Mouse (Mus musculus): ENCODE measurements around the gene Grm4. TPM values are rescaled to one million over a fixed set of nuclear protein-coding genes. Genes with fewer than 3 reads are reported as not detected.

Gene Grm4
- polyA plus RNA-seq, 1 experiment from 2014 or later, result 0.69 TPM

GRCm38 (mm10) chr17:27552215-27553201, 31.3 kb upstream of the Grm4 start:
- no peak for DNase-seq (ENCODE audit: low spot score)

GRCm38 (mm10) chr17:27551393-27551940, 30.3 kb upstream of the Grm4 start:
- DNase-seq (ENCODE audit: low spot score), result no peak

- DNase-seq (ENCODE audit: low spot score), result no peak
These were observed 28.0 kb upstream of the Grm4 start for GRCm38 (mm10) chr17:27549234-27549633.

GRCm38 (mm10) chr17:27547253-27547868, 26.2 kb upstream of the Grm4 start:
- no peak for DNase-seq (ENCODE audit: low spot score)

GRCm38 (mm10) chr17:27546574-27547085, 25.4 kb upstream of the Grm4 start:
- DNase-seq (ENCODE audit: low spot score), result no peak

- no peak for DNase-seq (ENCODE audit: low spot score)
These were observed 24.8 kb upstream of the Grm4 start for GRCm38 (mm10) chr17:27545991-27546390.

GRCm38 (mm10) chr17:27544551-27544950, 23.3 kb upstream of the Grm4 start:
- no peak for DNase-seq (ENCODE audit: low spot score)

GRCm38 (mm10) chr17:27541984-27542383, 20.8 kb upstream of the Grm4 start:
- no peak for DNase-seq (ENCODE audit: low spot score)

- DNase-seq (ENCODE audit: low spot score), result no peak
These were observed 20.1 kb upstream of the Grm4 start for GRCm38 (mm10) chr17:27541261-27541660.

GRCm38 (mm10) chr17:27534718-27535117, 13.5 kb upstream of the Grm4 start:
- peak; percentile 89 for DNase-seq (ENCODE audit: low spot score)

- no peak for DNase-seq (ENCODE audit: low spot score)
These were observed 12.2 kb upstream of the Grm4 start for GRCm38 (mm10) chr17:27533354-27533753.

GRCm38 (mm10) chr17:27532095-27532494, 10.9 kb upstream of the Grm4 start:
- DNase-seq (ENCODE audit: low spot score), result no peak

GRCm38 (mm10) chr17:27528767-27529166, 7.6 kb upstream of the Grm4 start:
- no peak for DNase-seq (ENCODE audit: low spot score)

GRCm38 (mm10) chr17:27528030-27528429, 6.8 kb upstream of the Grm4 start:
- DNase-seq (ENCODE audit: low spot score), result no peak

- no peak for DNase-seq (ENCODE audit: low spot score)
These were observed 6.0 kb upstream of the Grm4 start for GRCm38 (mm10) chr17:27527188-27527587.

GRCm38 (mm10) chr17:27523121-27523520, 1.9 kb upstream of the Grm4 start:
- no peak for DNase-seq (ENCODE audit: low spot score)

- DNase-seq (ENCODE audit: low spot score), result peak; percentile 66
These were observed 646 bp downstream of the Grm4 start for GRCm38 (mm10) chr17:27520557-27520956.

GRCm38 (mm10) chr17:27518700-27519595, 2.3 kb downstream of the Grm4 start:
- no peak for DNase-seq (ENCODE audit: low spot score)

- no peak for DNase-seq (ENCODE audit: low spot score)
These were observed 2.9 kb downstream of the Grm4 start for GRCm38 (mm10) chr17:27518296-27518695.

GRCm38 (mm10) chr17:27513916-27514762, 7.1 kb downstream of the Grm4 start:
- peak; percentile 52 for DNase-seq (ENCODE audit: low spot score)
